Mouse (Mus musculus): Measurements from ENCODE around the gene E330021D16Rik.

GRCm38 (mm10) chr6:136417864-136418263, 2.5 kb upstream of the E330021D16Rik start:
- TF ChIP-seq POLR2AphosphoS2 (IDR thresholded peaks at IDR 0.05; ENCODE audit: insufficient read length, low read depth) (no peak), REST (IDR thresholded peaks at IDR 0.05; ENCODE audit: insufficient read depth, insufficient read length) (no peak), POLR2A (IDR thresholded peaks at IDR 0.05; ENCODE audit: insufficient read length, low read depth) (no peak)
